Mouse (Mus musculus): ENCODE measurements at regions not wholly inside any gene's neighbourhood (a gene's known extent, or its start where the extent isn't known, plus 50 kb on each side); places are given as distances from the start of the nearest gene placed in this dataset.

DNA sequence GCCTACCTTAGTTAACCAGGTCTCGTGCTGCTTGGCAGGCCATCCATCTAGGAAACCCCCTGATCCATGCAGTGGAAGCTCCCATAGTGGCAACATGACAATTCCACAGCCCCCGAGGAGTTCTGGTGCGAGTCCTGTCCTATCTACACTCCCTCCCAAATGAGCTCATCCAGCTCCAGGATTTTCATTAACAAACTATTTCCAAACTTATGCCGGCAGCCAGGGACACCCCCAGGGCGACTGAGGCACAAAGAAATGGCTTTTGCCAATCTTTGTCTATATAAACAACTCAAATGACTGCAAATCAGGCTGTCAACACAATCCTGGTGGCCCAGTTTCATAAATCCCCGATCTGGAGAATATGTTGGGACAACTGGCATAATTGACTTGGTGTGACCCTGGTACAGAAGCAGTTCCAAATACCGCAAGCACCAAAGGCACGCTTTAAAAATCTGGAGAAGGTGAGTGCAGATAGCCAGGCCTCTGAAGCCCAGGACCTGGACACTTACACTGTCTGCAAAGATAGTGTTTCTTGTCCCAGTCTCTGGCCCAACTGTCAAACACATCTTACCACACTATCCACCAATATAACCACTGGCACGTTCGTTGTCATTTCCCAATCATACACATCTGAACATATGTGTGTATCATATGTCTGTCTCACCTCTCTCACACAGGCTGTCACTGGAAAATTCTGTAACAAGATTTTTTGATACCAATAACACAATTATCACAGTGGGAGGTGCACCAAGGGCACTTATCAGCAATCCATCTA lies 179.9 kb downstream of the Atp6ap1l start:
- DNase-seq (ENCODE audit: low read depth, low spot score), result no peak
- H3K36me3 ChIP-seq (ENCODE audit: control insufficient read depth, insufficient read depth, low read length, poor library complexity, severe bottlenecking), result no peaks in the 10 kb centered on the region
- no peak overlapping the region for H3K9ac ChIP-seq (ENCODE audit: insufficient read depth, low read depth, low read length, poor library complexity, severe bottlenecking)
- H3K4me3 ChIP-seq (ENCODE audit: insufficient read depth in 1 of 2, low read depth in 1 of 2, low read length in 2 of 2, poor library complexity in 1 of 2, severe bottlenecking in 1 of 2), result no peak overlapping the region
- H3K27ac ChIP-seq (ENCODE audit: insufficient read depth, low read depth, low read length, poor library complexity, severe bottlenecking), result no peak overlapping the region
- H3K9me3 ChIP-seq (ENCODE audit: control insufficient read depth, insufficient read depth, low read depth, low read length), result no peaks in the 10 kb centered on the region
- no peak for TF ChIP-seq CHD2 (IDR thresholded peaks at IDR 0.05; ENCODE audit: low read depth, low read length)
- in situ Hi-C loops (cut with MboI; ENCODE audit: low sequenced_read_pairs in 2 of 2, unreplicated experiment in 2 of 2), result no loop called here
- no peaks in the 10 kb centered on the region for H3K4me1 ChIP-seq (ENCODE audit: control insufficient read depth in 2 of 2, insufficient read depth in 2 of 2, low read length in 2 of 2, poor library complexity in 1 of 2)

DNA sequence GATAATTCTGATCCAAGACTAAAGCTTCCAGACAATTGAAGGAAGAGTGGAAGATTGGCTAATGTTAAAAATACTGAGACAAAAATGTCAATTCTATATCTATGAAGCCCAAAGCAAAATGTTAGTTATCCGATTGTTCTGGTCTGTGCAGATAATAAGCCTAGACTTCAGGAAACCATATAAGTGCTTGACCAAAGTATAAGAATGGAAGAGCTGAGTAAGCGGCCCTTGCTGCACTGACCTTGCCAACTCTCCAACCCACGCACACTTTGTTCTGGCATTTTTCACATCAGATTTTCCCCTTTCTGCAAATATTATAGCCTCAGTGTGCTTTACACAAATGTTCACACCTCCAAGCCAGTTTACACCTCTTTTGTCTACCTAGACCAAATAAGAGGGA lies 180.6 kb downstream of the Atp6ap1l start:
- in situ Hi-C loops (cut with MboI; ENCODE audit: low sequenced_read_pairs in 2 of 2, unreplicated experiment in 2 of 2), result no loop called here
- no peaks in the 10 kb centered on the region for H3K4me1 ChIP-seq (ENCODE audit: control insufficient read depth in 2 of 2, insufficient read depth in 2 of 2, low read length in 2 of 2, poor library complexity in 1 of 2)
- no peak overlapping the region for H3K27ac ChIP-seq (ENCODE audit: insufficient read depth, low read depth, low read length, poor library complexity, severe bottlenecking)
- no peak overlapping the region for H3K9ac ChIP-seq (ENCODE audit: insufficient read depth, low read depth, low read length, poor library complexity, severe bottlenecking)
- DNase-seq (ENCODE audit: low read depth, low spot score), result no peak
- H3K9me3 ChIP-seq (ENCODE audit: control insufficient read depth, insufficient read depth, low read depth, low read length), result no peaks in the 10 kb centered on the region
- TF ChIP-seq ZNF384 (IDR thresholded peaks at IDR 0.05; ENCODE audit: low read depth, low read length), result no peak
- TF ChIP-seq ZC3H11A (IDR thresholded peaks at IDR 0.05; ENCODE audit: borderline replicate concordance, low read depth, low read length), result no peak
- TF ChIP-seq CHD2 (IDR thresholded peaks at IDR 0.05; ENCODE audit: low read depth, low read length), result no peak
- TF ChIP-seq HCFC1 (IDR thresholded peaks at IDR 0.05; ENCODE audit: borderline replicate concordance, insufficient read depth, low read length), result no peak
- no peak for TF ChIP-seq MAFK (IDR thresholded peaks at IDR 0.05; ENCODE audit: insufficient read depth, low read depth, low read length)
- H3K36me3 ChIP-seq (ENCODE audit: control insufficient read depth, insufficient read depth, low read length, poor library complexity, severe bottlenecking), result no peaks in the 10 kb centered on the region
- H3K4me3 ChIP-seq (ENCODE audit: insufficient read depth in 1 of 2, low read depth in 1 of 2, low read length in 2 of 2, poor library complexity in 1 of 2, severe bottlenecking in 1 of 2), result no peak overlapping the region

DNA sequence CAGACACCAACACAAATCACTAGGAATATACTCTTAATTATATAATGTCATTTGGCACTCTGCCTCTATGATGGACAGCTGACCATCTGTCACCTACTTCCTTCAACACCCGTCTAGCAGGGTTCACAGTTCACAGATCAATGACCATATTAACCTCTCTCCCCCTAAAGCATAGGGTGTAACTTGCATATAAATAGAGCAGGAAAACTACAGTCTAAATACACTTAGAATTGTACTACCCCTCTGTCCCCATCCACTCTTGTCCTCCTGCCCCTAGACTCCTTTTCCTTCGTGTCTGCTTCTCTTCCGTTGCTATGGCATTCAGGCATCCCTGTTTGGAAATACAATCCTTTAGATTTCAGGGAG lies 181.6 kb downstream of the Atp6ap1l start:
- Histone ChIP-seq H3K9me3 (ENCODE audit: control insufficient read depth, insufficient read depth, low read depth, low read length) (no peaks in the 10 kb centered on the region), H3K36me3 (ENCODE audit: control insufficient read depth, insufficient read depth, low read length, poor library complexity, severe bottlenecking) (no peaks in the 10 kb centered on the region), H3K4me1 (ENCODE audit: control insufficient read depth in 2 of 2, insufficient read depth in 2 of 2, low read length in 2 of 2, poor library complexity in 1 of 2) (no peaks in the 10 kb centered on the region), H3K9ac (ENCODE audit: insufficient read depth, low read depth, low read length, poor library complexity, severe bottlenecking) (no peak overlapping the region), H3K27ac (ENCODE audit: insufficient read depth, low read depth, low read length, poor library complexity, severe bottlenecking) (no peak overlapping the region), H3K4me3 (ENCODE audit: insufficient read depth in 1 of 2, low read depth in 1 of 2, low read length in 2 of 2, poor library complexity in 1 of 2, severe bottlenecking in 1 of 2) (no peak overlapping the region)
- in situ Hi-C loops (cut with MboI; ENCODE audit: low sequenced_read_pairs in 2 of 2, unreplicated experiment in 2 of 2), result no loop called here
- no peak for DNase-seq (ENCODE audit: low read depth, low spot score)
- TF ChIP-seq ZNF384 (IDR thresholded peaks at IDR 0.05; ENCODE audit: low read depth, low read length) (no peak), MAFK (IDR thresholded peaks at IDR 0.05; ENCODE audit: insufficient read depth, low read depth, low read length) (no peak), ZC3H11A (IDR thresholded peaks at IDR 0.05; ENCODE audit: borderline replicate concordance, low read depth, low read length) (no peak), HCFC1 (IDR thresholded peaks at IDR 0.05; ENCODE audit: borderline replicate concordance, insufficient read depth, low read length) (no peak), CHD2 (IDR thresholded peaks at IDR 0.05; ENCODE audit: low read depth, low read length) (no peak)

DNA sequence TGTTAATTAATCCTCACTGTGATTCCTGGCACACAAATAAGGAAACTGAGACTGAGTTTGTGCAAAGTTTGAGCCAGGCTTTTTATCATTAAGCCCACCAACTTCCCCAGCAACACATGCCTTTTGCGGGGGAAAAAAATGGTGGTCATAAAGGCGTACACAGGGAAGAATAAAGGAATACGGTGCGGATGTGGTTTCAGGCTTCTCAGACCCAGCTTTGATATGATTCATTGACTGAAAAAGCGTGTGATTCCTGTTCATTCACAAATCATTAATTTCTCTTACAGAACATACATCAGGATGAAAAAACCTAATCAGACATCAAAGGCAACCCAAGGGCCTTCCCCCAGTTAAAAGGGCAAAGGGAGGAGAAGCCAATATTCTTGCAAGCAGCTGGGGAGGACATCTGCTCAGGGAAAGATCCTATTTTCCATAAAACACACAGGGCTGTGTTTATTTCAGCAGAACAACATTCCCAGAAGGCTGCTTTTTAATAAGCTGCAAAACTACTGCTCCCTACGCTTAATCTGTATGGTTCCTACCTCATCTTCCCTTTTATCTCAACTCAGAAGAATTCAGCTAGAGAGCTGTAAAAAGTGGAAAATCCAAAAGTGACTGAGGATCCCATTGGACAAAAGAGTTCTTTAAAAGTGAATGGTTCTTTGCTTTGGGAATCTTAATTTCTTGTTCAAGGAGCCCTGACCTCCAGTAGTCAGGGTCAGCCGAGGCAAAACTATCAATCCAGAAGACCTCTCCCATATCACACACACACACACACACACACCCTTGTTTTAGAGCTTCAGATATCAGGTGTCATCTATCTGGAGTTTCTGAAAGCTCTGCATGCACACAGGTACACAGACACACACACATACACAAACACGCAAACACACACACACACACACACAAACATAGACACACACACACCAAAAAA lies 182.3 kb downstream of the Atp6ap1l start:
- DNase-seq (ENCODE audit: low read depth, low spot score), result no peak
- no peak overlapping the region for H3K4me3 ChIP-seq (ENCODE audit: insufficient read depth in 1 of 2, low read depth in 1 of 2, low read length in 2 of 2, poor library complexity in 1 of 2, severe bottlenecking in 1 of 2)
- no peaks in the 10 kb centered on the region for H3K4me1 ChIP-seq (ENCODE audit: control insufficient read depth in 2 of 2, insufficient read depth in 2 of 2, low read length in 2 of 2, poor library complexity in 1 of 2)
- TF ChIP-seq MAFK (IDR thresholded peaks at IDR 0.05; ENCODE audit: insufficient read depth, low read depth, low read length) (no peak), ZC3H11A (IDR thresholded peaks at IDR 0.05; ENCODE audit: borderline replicate concordance, low read depth, low read length) (no peak), ZNF384 (IDR thresholded peaks at IDR 0.05; ENCODE audit: low read depth, low read length) (no peak), HCFC1 (IDR thresholded peaks at IDR 0.05; ENCODE audit: borderline replicate concordance, insufficient read depth, low read length) (no peak), CHD2 (IDR thresholded peaks at IDR 0.05; ENCODE audit: low read depth, low read length) (no peak)
- H3K9me3 ChIP-seq (ENCODE audit: control insufficient read depth, insufficient read depth, low read depth, low read length), result no peaks in the 10 kb centered on the region
- in situ Hi-C loops (cut with MboI; ENCODE audit: low sequenced_read_pairs in 2 of 2, unreplicated experiment in 2 of 2), result no loop called here
- H3K9ac ChIP-seq (ENCODE audit: insufficient read depth, low read depth, low read length, poor library complexity, severe bottlenecking), result no peak overlapping the region
- H3K27ac ChIP-seq (ENCODE audit: insufficient read depth, low read depth, low read length, poor library complexity, severe bottlenecking), result no peak overlapping the region
- no peaks in the 10 kb centered on the region for H3K36me3 ChIP-seq (ENCODE audit: control insufficient read depth, insufficient read depth, low read length, poor library complexity, severe bottlenecking)

All from ES-E14 (cell line).